Mouse (Mus musculus): ENCODE data around the gene Eddm3b. TPM values are rescaled to one million over a fixed set of nuclear protein-coding genes. Genes with fewer than 3 reads are reported as not detected.
"Not testable (repeated sequence)": the region's sequence is repeated elsewhere in the genome, so short reads cannot be mapped to it uniquely, and the experiment has no call there.

The Eddm3b gene
- polyA plus RNA-seq, 1 experiment from 2014 or later = 0.18 TPM

- H3K36me3 ChIP-seq (ENCODE audit: control insufficient read depth, insufficient read depth) = no peaks in the 10 kb centered on the region
- H3K4me3 ChIP-seq (ENCODE audit: low read depth, low read length) = no peak overlapping the region
- H3K4me1 ChIP-seq (replicated peaks; ENCODE audit: control insufficient read depth, insufficient read depth, low read length) = no peaks in the 10 kb centered on the region
- no peak overlapping the region for H3K9ac ChIP-seq (ENCODE audit: low read depth, low read length)
- no peak overlapping the region for H3K4me2 ChIP-seq (replicated peaks; ENCODE audit: low read depth)
- TF ChIP-seq CTCF (IDR thresholded peaks at IDR 0.05; ENCODE audit: low read depth) = no peak
- H3K9me3 ChIP-seq (ENCODE audit: control insufficient read depth) = no peaks in the 10 kb centered on the region
- WGBS = 33% methylated on average over 4 of the region's 4 CpGs
- H3K27ac ChIP-seq (ENCODE audit: low read depth, low read length) = no peak overlapping the region
- ATAC-seq = no peak
- H3K27me3 ChIP-seq (replicated peaks; ENCODE audit: control insufficient read depth, insufficient read depth, low read length) = no peaks in the 10 kb centered on the region
Observed at GRCm38 (mm10) chr14:51156736-51157068, 42.5 kb downstream of the Eddm3b start.

- Histone ChIP-seq H3K4me1 (replicated peaks; ENCODE audit: control insufficient read depth, insufficient read depth, low read length) (no peaks in the 10 kb centered on the region), H3K9ac (ENCODE audit: low read depth, low read length) (no peak overlapping the region), H3K27me3 (replicated peaks; ENCODE audit: control insufficient read depth, insufficient read depth, low read length) (no peaks in the 10 kb centered on the region), H3K4me3 (ENCODE audit: low read depth, low read length) (no peak overlapping the region), H3K4me2 (replicated peaks; ENCODE audit: low read depth) (no peak overlapping the region), H3K36me3 (ENCODE audit: control insufficient read depth, insufficient read depth) (no peaks in the 10 kb centered on the region), H3K27ac (ENCODE audit: low read depth, low read length) (no peak overlapping the region), H3K9me3 (ENCODE audit: control insufficient read depth) (no peaks in the 10 kb centered on the region)
- TF ChIP-seq CTCF (IDR thresholded peaks at IDR 0.05; ENCODE audit: low read depth) = no peak
- ATAC-seq = no peak
- WGBS = 55% methylated on average over 1 of the region's 1 CpGs
Observed at GRCm38 (mm10) chr14:51157072-51157471, 42.8 kb downstream of the Eddm3b start.

GRCm38 (mm10) chr14:51161976-51162375, 47.8 kb downstream of the Eddm3b start, which contains the start of gene Rnase2b:
Rnase2b (plus strand) TSS chr14:51162260.
- 96% methylated on average over 3 of the region's 3 CpGs for WGBS
- H3K36me3 ChIP-seq (ENCODE audit: control insufficient read depth, insufficient read depth); H3K27ac ChIP-seq (ENCODE audit: low read depth, low read length); H3K9me3 ChIP-seq (ENCODE audit: control insufficient read depth); H3K4me1 ChIP-seq (replicated peaks; ENCODE audit: control insufficient read depth, insufficient read depth, low read length); H3K27me3 ChIP-seq (replicated peaks; ENCODE audit: control insufficient read depth, insufficient read depth, low read length); ATAC-seq; H3K4me3 ChIP-seq (ENCODE audit: low read depth, low read length); H3K9ac ChIP-seq (ENCODE audit: low read depth, low read length); H3K4me2 ChIP-seq (replicated peaks; ENCODE audit: low read depth): not testable (repeated sequence)

GRCm38 (mm10) chr14:51163323-51163722, 49.1 kb downstream of the Eddm3b start:
- not testable (repeated sequence) for H3K4me3 ChIP-seq (ENCODE audit: low read depth, low read length); H3K4me2 ChIP-seq (replicated peaks; ENCODE audit: low read depth); H3K36me3 ChIP-seq (ENCODE audit: control insufficient read depth, insufficient read depth); H3K4me1 ChIP-seq (replicated peaks; ENCODE audit: control insufficient read depth, insufficient read depth, low read length); H3K27me3 ChIP-seq (replicated peaks; ENCODE audit: control insufficient read depth, insufficient read depth, low read length); ATAC-seq; H3K9ac ChIP-seq (ENCODE audit: low read depth, low read length); H3K27ac ChIP-seq (ENCODE audit: low read depth, low read length); H3K9me3 ChIP-seq (ENCODE audit: control insufficient read depth)
- 69% methylated on average over 6 of the region's 6 CpGs for WGBS

- TF ChIP-seq CTCF (IDR thresholded peaks at IDR 0.05; ENCODE audit: low read depth) = no peak
- 93% methylated on average over 1 of the region's 1 CpGs for WGBS
- H3K9ac ChIP-seq (ENCODE audit: low read depth, low read length) = no peak overlapping the region
- no peak overlapping the region for H3K4me2 ChIP-seq (replicated peaks; ENCODE audit: low read depth)
- no peak overlapping the region for H3K4me3 ChIP-seq (ENCODE audit: low read depth, low read length)
- H3K36me3 ChIP-seq (ENCODE audit: control insufficient read depth, insufficient read depth) = no peaks in the 10 kb centered on the region
- no peaks in the 10 kb centered on the region for H3K4me1 ChIP-seq (replicated peaks; ENCODE audit: control insufficient read depth, insufficient read depth, low read length)
- H3K27ac ChIP-seq (ENCODE audit: low read depth, low read length) = no peak overlapping the region
- no peaks in the 10 kb centered on the region for H3K9me3 ChIP-seq (ENCODE audit: control insufficient read depth)
- no peak for ATAC-seq
- H3K27me3 ChIP-seq (replicated peaks; ENCODE audit: control insufficient read depth, insufficient read depth, low read length) = no peaks in the 10 kb centered on the region
Observed at GRCm38 (mm10) chr14:51165435-51165834, 51.2 kb downstream of the Eddm3b start.

- no peak overlapping the region for H3K4me2 ChIP-seq (replicated peaks; ENCODE audit: low read depth)
- no peak overlapping the region for H3K27ac ChIP-seq (ENCODE audit: low read depth, low read length)
- H3K9ac ChIP-seq (ENCODE audit: low read depth, low read length) = no peak overlapping the region
- H3K4me1 ChIP-seq (replicated peaks; ENCODE audit: control insufficient read depth, insufficient read depth, low read length) = no peaks in the 10 kb centered on the region
- H3K27me3 ChIP-seq (replicated peaks; ENCODE audit: control insufficient read depth, insufficient read depth, low read length) = no peaks in the 10 kb centered on the region
- ATAC-seq = no peak
- H3K36me3 ChIP-seq (ENCODE audit: control insufficient read depth, insufficient read depth) = no peaks in the 10 kb centered on the region
- TF ChIP-seq CTCF (IDR thresholded peaks at IDR 0.05; ENCODE audit: low read depth) = no peak
- no peak overlapping the region for H3K4me3 ChIP-seq (ENCODE audit: low read depth, low read length)
- H3K9me3 ChIP-seq (ENCODE audit: control insufficient read depth) = no peaks in the 10 kb centered on the region
Observed at GRCm38 (mm10) chr14:51166068-51166467, 51.8 kb downstream of the Eddm3b start.

Other genes with a start within 250 kb of the Eddm3b start
- 23.7 and 23.8 TPM in 2 replicates for gene Tep1, start 243.9 kb upstream of the Eddm3b start, polyA plus RNA-seq (2015; fragmentation: Nextera tagmentation; extraction: Ambion mirVana)
- 0.09 and 0.17 TPM in 2 replicates for gene Klhl33, start 216.9 kb upstream of the Eddm3b start, polyA plus RNA-seq (2015; fragmentation: Nextera tagmentation; extraction: Ambion mirVana)
- 56.8 and 57.8 TPM in 2 replicates for gene Osgep, start 189.5 kb upstream of the Eddm3b start, polyA plus RNA-seq (2015; fragmentation: Nextera tagmentation; extraction: Ambion mirVana)
- gene Apex1, start 189.5 kb upstream of the Eddm3b start, polyA plus RNA-seq (2015; fragmentation: Nextera tagmentation; extraction: Ambion mirVana) = 71.0 and 74.1 TPM in 2 replicates
- gene Pip4p1, start 183.6 kb upstream of the Eddm3b start, polyA plus RNA-seq (2015; fragmentation: Nextera tagmentation; extraction: Ambion mirVana) = 51.2 and 51.4 TPM in 2 replicates
- 138 and 143 TPM in 2 replicates for gene Pnp, start 183.3 kb upstream of the Eddm3b start, polyA plus RNA-seq (2015; fragmentation: Nextera tagmentation; extraction: Ambion mirVana)
- gene Gm49342, start 169.9 kb upstream of the Eddm3b start, polyA plus RNA-seq (2015; fragmentation: Nextera tagmentation; extraction: Ambion mirVana) = not detected in 2 replicates
- gene Pnp2, start 158.4 kb upstream of the Eddm3b start, polyA plus RNA-seq (2015; fragmentation: Nextera tagmentation; extraction: Ambion mirVana) = 32.3 and 32.5 TPM in 2 replicates
- gene Rnase10, start 106.7 kb upstream of the Eddm3b start, polyA plus RNA-seq (2015; fragmentation: Nextera tagmentation; extraction: Ambion mirVana) = 0.16 and 0.29 TPM in 2 replicates
- gene Rnase9, start 72.6 kb upstream of the Eddm3b start, polyA plus RNA-seq (2015; fragmentation: Nextera tagmentation; extraction: Ambion mirVana) = not detected in 2 replicates
- not detected in 2 replicates for gene Rnase11, start 64.3 kb upstream of the Eddm3b start, polyA plus RNA-seq (2015; fragmentation: Nextera tagmentation; extraction: Ambion mirVana)
- gene Rnase12, start 56.8 kb upstream of the Eddm3b start, polyA plus RNA-seq (2015; fragmentation: Nextera tagmentation; extraction: Ambion mirVana) = 0.51 and 0.90 TPM in 2 replicates
- gene Olfr750, start 40.0 kb upstream of the Eddm3b start, polyA plus RNA-seq (2015; fragmentation: Nextera tagmentation; extraction: Ambion mirVana) = not detected in 2 replicates
- 355 and 426 TPM in 2 replicates for gene Rnase4, start 23.3 kb upstream of the Eddm3b start, polyA plus RNA-seq (2015; fragmentation: Nextera tagmentation; extraction: Ambion mirVana)
- 114 and 119 TPM in 2 replicates for gene Ang, start 23.3 kb upstream of the Eddm3b start, polyA plus RNA-seq (2015; fragmentation: Nextera tagmentation; extraction: Ambion mirVana)
- 2.6 and 3.0 TPM in 2 replicates for gene Rnase6, start 9.5 kb downstream of the Eddm3b start, polyA plus RNA-seq (2015; fragmentation: Nextera tagmentation; extraction: Ambion mirVana)
- gene Rnase1, start 32.4 kb downstream of the Eddm3b start, polyA plus RNA-seq (2015; fragmentation: Nextera tagmentation; extraction: Ambion mirVana) = 21.7 and 23.3 TPM in 2 replicates
- gene Rnase2b, start 47.8 kb downstream of the Eddm3b start, polyA plus RNA-seq (2015; fragmentation: Nextera tagmentation; extraction: Ambion mirVana) = not detected in 2 replicates
- gene Ang2, start 84.7 kb downstream of the Eddm3b start, polyA plus RNA-seq (2015; fragmentation: Nextera tagmentation; extraction: Ambion mirVana) = not detected in 2 replicates
- not detected in 2 replicates for gene Ear14, start 89.0 kb downstream of the Eddm3b start, polyA plus RNA-seq (2015; fragmentation: Nextera tagmentation; extraction: Ambion mirVana)
- gene Rnase2a, start 141.7 kb downstream of the Eddm3b start, polyA plus RNA-seq (2015; fragmentation: Nextera tagmentation; extraction: Ambion mirVana) = not detected in 2 replicates
- gene Gm7247, start 247.3 kb downstream of the Eddm3b start, polyA plus RNA-seq (2015; fragmentation: Nextera tagmentation; extraction: Ambion mirVana) = not detected in 2 replicates

Measured in intestine, postnatal 0 days (tissue).